Mouse (Mus musculus): ENCODE measurements around the gene Exoc7. TPM values are rescaled to one million over a fixed set of nuclear protein-coding genes. Genes with fewer than 3 reads are reported as not detected.

Gene Exoc7
- total and polyA plus RNA-seq, 3 experiments = 45.4 to 526 (median 49.0) TPM

- TF ChIP-seq MXI1 (IDR thresholded peaks at IDR 0.05; ENCODE audit: low read depth, low read length) = no peak
- no peak for TF ChIP-seq POLR2AphosphoS2 (IDR thresholded peaks at IDR 0.05; ENCODE audit: low read length)
- no peak for TF ChIP-seq CHD1 (IDR thresholded peaks at IDR 0.05; ENCODE audit: low read depth, low read length)
- Histone ChIP-seq H3K4me3 (ENCODE audit: control insufficient read depth in 1 of 2, insufficient read depth in 1 of 2, low read depth in 2 of 2, low read length in 2 of 2) (no peak overlapping the region), H3K27ac (ENCODE audit: control insufficient read depth, low read depth, low read length) (no peak overlapping the region), H3K9ac (ENCODE audit: control insufficient read depth, low read depth, low read length, poor library complexity, severe bottlenecking) (no peak overlapping the region), H3K27me3 (ENCODE audit: control insufficient read depth in 1 of 2, insufficient read depth in 2 of 2, low read length in 2 of 2) (peaks cover 2 to 4% of the 10 kb centered on the region in 2 experiments; a peak in 2 of 4 replicates), H3K4me1 (ENCODE audit: control insufficient read depth in 1 of 2, insufficient read depth in 2 of 2, low read length in 2 of 2) (no peaks in the 10 kb centered on the region; a peak in 1 of 4 replicates), H3K9me3 (replicated peaks; ENCODE audit: insufficient read depth, low read length) (no peaks in the 10 kb centered on the region), H3K36me3 (ENCODE audit: control insufficient read depth in 1 of 2, insufficient read depth in 2 of 2, low read length in 2 of 2) (no peaks in the 10 kb centered on the region), H3K79me2 (ENCODE audit: control insufficient read depth, insufficient read depth, low read length, poor library complexity) (no peaks in the 10 kb centered on the region)
- DNase-seq (ENCODE audit: low read depth, low spot score) = no peak
Measured at GRCm38 (mm10) chr11:116239797-116240196, 67.2 kb downstream of the Exoc7 start.

Other genes starting within 250 kb of the Exoc7 start
- gene Unc13d, start 229.3 kb downstream of the Exoc7 start, total RNA-seq (2012; rRNA removed) = 146 and 176 TPM in 2 replicates
- 100 to 1,000 TPM in 1 of 2 experiments, not detected in 1; 115 TPM for gene Unc13d, start 229.3 kb downstream of the Exoc7 start, polyA plus RNA-seq (2012; ENCODE audit: insufficient read depth in 1 of 2, insufficient read length in 2 of 2, low read depth in 1 of 2, low replicate concordance in 2 of 2, missing spikeins in 1 of 2)
- 16.5 and 19.4 TPM in 2 replicates for gene Wbp2, start 220.2 kb downstream of the Exoc7 start, total RNA-seq (2012; rRNA removed)
- gene Wbp2, start 220.2 kb downstream of the Exoc7 start, polyA plus RNA-seq (2012; ENCODE audit: insufficient read depth in 1 of 2, insufficient read length in 2 of 2, low read depth in 1 of 2, low replicate concordance in 2 of 2, missing spikeins in 1 of 2) = 10 to 100 TPM in 1 of 2 experiments, not detected in 1; 75.8 TPM
- 3.6 and 6.7 TPM in 2 replicates for gene Trim47, start 180.0 kb downstream of the Exoc7 start, total RNA-seq (2012; rRNA removed)
- gene Trim47, start 180.0 kb downstream of the Exoc7 start, polyA plus RNA-seq (2012; ENCODE audit: insufficient read depth in 1 of 2, insufficient read length in 2 of 2, low read depth in 1 of 2, low replicate concordance in 2 of 2, missing spikeins in 1 of 2) = 1 to 10 TPM in 1 of 2 experiments, not detected in 1; 5.6 TPM
- 8.2 and 8.8 TPM in 2 replicates for gene Trim65, start 176.1 kb downstream of the Exoc7 start, total RNA-seq (2012; rRNA removed)
- gene Trim65, start 176.1 kb downstream of the Exoc7 start, polyA plus RNA-seq (2012; ENCODE audit: insufficient read depth in 1 of 2, insufficient read length in 2 of 2, low read depth in 1 of 2, low replicate concordance in 2 of 2, missing spikeins in 1 of 2) = 10 to 100 TPM in 1 of 2 experiments, not detected in 1; 10.7 TPM
- 105 and 113 TPM in 2 replicates for gene Mrpl38, start 168.4 kb downstream of the Exoc7 start, total RNA-seq (2012; rRNA removed)
- gene Mrpl38, start 168.4 kb downstream of the Exoc7 start, polyA plus RNA-seq (2012; ENCODE audit: insufficient read depth in 1 of 2, insufficient read length in 2 of 2, low read depth in 1 of 2, low replicate concordance in 2 of 2, missing spikeins in 1 of 2) = 100 to 1,000 TPM in 1 of 2 experiments, not detected in 1; 157 TPM
- gene Fbf1, start 139.1 kb downstream of the Exoc7 start, total RNA-seq (2012; rRNA removed) = 29.0 and 32.5 TPM in 2 replicates
- 10 to 100 TPM in 1 of 2 experiments, not detected in 1; 29.2 TPM for gene Fbf1, start 139.1 kb downstream of the Exoc7 start, polyA plus RNA-seq (2012; ENCODE audit: insufficient read depth in 1 of 2, insufficient read length in 2 of 2, low read depth in 1 of 2, low replicate concordance in 2 of 2, missing spikeins in 1 of 2)
- gene Ten1, start 108.4 kb downstream of the Exoc7 start, total RNA-seq (2012; rRNA removed) = 57.9 and 60.8 TPM in 2 replicates
- 10 to 100 TPM in 1 of 2 experiments, not detected in 1; 66.9 TPM for gene Ten1, start 108.4 kb downstream of the Exoc7 start, polyA plus RNA-seq (2012; ENCODE audit: insufficient read depth in 1 of 2, insufficient read length in 2 of 2, low read depth in 1 of 2, low replicate concordance in 2 of 2, missing spikeins in 1 of 2)
- 16.4 and 16.8 TPM in 2 replicates for gene Acox1, start 108.2 kb downstream of the Exoc7 start, total RNA-seq (2012; rRNA removed)
- gene Acox1, start 108.2 kb downstream of the Exoc7 start, polyA plus RNA-seq (2012; ENCODE audit: insufficient read depth in 1 of 2, insufficient read length in 2 of 2, low read depth in 1 of 2, low replicate concordance in 2 of 2, missing spikeins in 1 of 2) = 10 to 100 TPM in 1 of 2 experiments, not detected in 1; 16.1 TPM
- 0.26 and 0.39 TPM in 2 replicates for gene Evpl, start 69.2 kb downstream of the Exoc7 start, total RNA-seq (2012; rRNA removed)
- under 1 TPM in 1 of 2 experiments, not detected in 1; 0.78 TPM for gene Evpl, start 69.2 kb downstream of the Exoc7 start, polyA plus RNA-seq (2012; ENCODE audit: insufficient read depth in 1 of 2, insufficient read length in 2 of 2, low read depth in 1 of 2, low replicate concordance in 2 of 2, missing spikeins in 1 of 2)
- 163 and 180 TPM in 2 replicates for gene Srp68, start 33.0 kb downstream of the Exoc7 start, total RNA-seq (2012; rRNA removed)
- gene Srp68, start 33.0 kb downstream of the Exoc7 start, polyA plus RNA-seq (2012; ENCODE audit: insufficient read depth in 1 of 2, insufficient read length in 2 of 2, low read depth in 1 of 2, low replicate concordance in 2 of 2, missing spikeins in 1 of 2) = 100 to 1,000 TPM; 146 to 228 TPM
- 0.20 and 0.35 TPM in 2 replicates for gene Galr2, start 26.3 kb downstream of the Exoc7 start, total RNA-seq (2012; rRNA removed)
- gene Galr2, start 26.3 kb downstream of the Exoc7 start, polyA plus RNA-seq (2012; ENCODE audit: insufficient read depth in 1 of 2, insufficient read length in 2 of 2, low read depth in 1 of 2, low replicate concordance in 2 of 2, missing spikeins in 1 of 2) = 1 to 10 TPM in 1 of 2 experiments, not detected in 1; 1.2 TPM
- gene Foxj1, start 28.2 kb upstream of the Exoc7 start, total RNA-seq (2012; rRNA removed) = 0.08 TPM in 1 of 2 replicates, not detected in the other
- gene Foxj1, start 28.2 kb upstream of the Exoc7 start, polyA plus RNA-seq (2012; ENCODE audit: insufficient read depth in 1 of 2, insufficient read length in 2 of 2, low read depth in 1 of 2, low replicate concordance in 2 of 2, missing spikeins in 1 of 2) = under 1 TPM in 1 of 2 experiments, not detected in 1; 0.07 TPM
- gene Rnf157, start 105.8 kb upstream of the Exoc7 start, total RNA-seq (2012; rRNA removed) = 4.6 and 7.5 TPM in 2 replicates
- 10 to 100 TPM in 1 of 2 experiments, not detected in 1; 10.9 TPM for gene Rnf157, start 105.8 kb upstream of the Exoc7 start, polyA plus RNA-seq (2012; ENCODE audit: insufficient read depth in 1 of 2, insufficient read length in 2 of 2, low read depth in 1 of 2, low replicate concordance in 2 of 2, missing spikeins in 1 of 2)
- gene Ubald2, start 126.9 kb upstream of the Exoc7 start, total RNA-seq (2012; rRNA removed) = 56.8 and 66.2 TPM in 2 replicates
- 10 to 100 TPM in 1 of 2 experiments, not detected in 1; 77.7 TPM for gene Ubald2, start 126.9 kb upstream of the Exoc7 start, polyA plus RNA-seq (2012; ENCODE audit: insufficient read depth in 1 of 2, insufficient read length in 2 of 2, low read depth in 1 of 2, low replicate concordance in 2 of 2, missing spikeins in 1 of 2)
- gene Qrich2, start 159.0 kb upstream of the Exoc7 start, total RNA-seq (2012; rRNA removed) = not detected in 2 replicates
- gene Qrich2, start 159.0 kb upstream of the Exoc7 start, polyA plus RNA-seq (2012; ENCODE audit: insufficient read depth in 1 of 2, insufficient read length in 2 of 2, low read depth in 1 of 2, low replicate concordance in 2 of 2, missing spikeins in 1 of 2) = under 1 TPM in 1 of 2 experiments, not detected in 1; 0.11 TPM
- 142 and 155 TPM in 2 replicates for gene Prpsap1, start 187.0 kb upstream of the Exoc7 start, total RNA-seq (2012; rRNA removed)
- 100 to 1,000 TPM in 1 of 2 experiments, not detected in 1; 112 TPM for gene Prpsap1, start 187.0 kb upstream of the Exoc7 start, polyA plus RNA-seq (2012; ENCODE audit: insufficient read depth in 1 of 2, insufficient read length in 2 of 2, low read depth in 1 of 2, low replicate concordance in 2 of 2, missing spikeins in 1 of 2)
- gene Sphk1, start 223.7 kb upstream of the Exoc7 start, total RNA-seq (2012; rRNA removed) = 77.5 and 127 TPM in 2 replicates
- 10 to 100 TPM in 1 of 2 experiments, not detected in 1; 53.5 TPM for gene Sphk1, start 223.7 kb upstream of the Exoc7 start, polyA plus RNA-seq (2012; ENCODE audit: insufficient read depth in 1 of 2, insufficient read length in 2 of 2, low read depth in 1 of 2, low replicate concordance in 2 of 2, missing spikeins in 1 of 2)